Comparison of ENCODE assay signal across 8 mouse cellular contexts in genomic region chr10:4338863-4339461, GRCm38 (mm10). TPM values are rescaled to one million over a fixed set of nuclear protein-coding genes. Genes with fewer than 3 reads are reported as not detected.
DNase-seq lines count a peak whose midpoint lies in the region; ATAC-seq lines count a peak whose summit lies in the region.

No protein-coding gene starts in this region.

- H3K4me3 ChIP-seq in heart, embryonic 15.5 days = peak overlapping the region; percentile 36
- H3K4me3 ChIP-seq in stomach, embryonic 14.5 days (ENCODE audit: low read depth, low read length) = no peak overlapping the region

- H3K9ac ChIP-seq in heart, embryonic 15.5 days = 0 out of 2 replicates have a peak overlapping the region, but pooled peaks have one; percentile 29
- H3K9ac ChIP-seq in stomach, embryonic 14.5 days (replicated peaks; ENCODE audit: low read depth, low read length) = no peak overlapping the region

- H3K4me2 ChIP-seq in heart, embryonic 15.5 days = peak overlapping the region; percentile 63
- peak overlapping the region; percentile 13; the same call in 1 of the 2 replicates for H3K4me2 ChIP-seq in stomach, embryonic 14.5 days (replicated peaks; ENCODE audit: low read depth, low read length)

- H3K27ac ChIP-seq in heart, embryonic 15.5 days = peak overlapping the region; percentile 73
- peak overlapping the region; percentile 3; the same call in 1 of the 2 replicates for H3K27ac ChIP-seq in stomach, embryonic 14.5 days (ENCODE audit: low read length)

- peaks cover 26% of the 10 kb centered on the region for H3K4me1 ChIP-seq in heart, embryonic 15.5 days (replicated peaks)
- H3K4me1 ChIP-seq in stomach, embryonic 14.5 days (ENCODE audit: control insufficient read depth, insufficient read depth, low read length) = peaks cover 4% of the 10 kb centered on the region; the same call in 1 of the 2 replicates

- peak; percentile 12 for DNase-seq in 416B (ENCODE audit: low read depth)
- DNase-seq in kidney, postnatal 10 days = peak; percentile 78
- DNase-seq in adrenal gland, postnatal 10 days = no peak
- DNase-seq in thymus, adult 18-20 months = no peak
- no peak for DNase-seq in layer of hippocampus, adult 8-10 months (ENCODE audit: low spot score in 2 of 2)

- 31% methylated on average over 15 of the region's 15 CpGs for WGBS in heart, embryonic 15.5 days
- WGBS in stomach, embryonic 14.5 days = 38% methylated on average over 15 of the region's 15 CpGs

- no peaks in the 10 kb centered on the region for H3K9me3 ChIP-seq in heart, embryonic 15.5 days (replicated peaks)
- no peaks in the 10 kb centered on the region for H3K9me3 ChIP-seq in stomach, embryonic 14.5 days (ENCODE audit: control insufficient read depth, low read depth, low read length)

- no peaks in the 10 kb centered on the region for H3K27me3 ChIP-seq in heart, embryonic 15.5 days
- no peaks in the 10 kb centered on the region for H3K27me3 ChIP-seq in stomach, embryonic 14.5 days (ENCODE audit: control insufficient read depth, insufficient read depth, low read length)

- 0 out of 2 replicates have a peak, but pooled peaks have one; percentile 6 for ATAC-seq in common myeloid progenitor, adult 5-6 weeks (replicated peaks; ENCODE audit: low read depth, poor library complexity, severe bottlenecking)
- no peak for ATAC-seq in heart, embryonic 15.5 days (replicated peaks; ENCODE audit: insufficient number of reproducible peaks, insufficient read depth, low FRiP score, low read depth)
- no peak for ATAC-seq in stomach, embryonic 14.5 days (ENCODE audit: insufficient number of reproducible peaks, insufficient read depth, low FRiP score, low read depth)

- no peaks in the 10 kb centered on the region for H3K36me3 ChIP-seq in heart, embryonic 15.5 days
- no peaks in the 10 kb centered on the region for H3K36me3 ChIP-seq in stomach, embryonic 14.5 days (ENCODE audit: control insufficient read depth, insufficient read depth, low read length)

RNA-seq across cellular contexts. Expression of gene Zbtb2, which starts 48.9 kb away (rescaled TPM):
- 14.9 and 17.2 TPM in 2 replicates for total RNA-seq in common myeloid progenitor, adult 5-6 weeks (2017)
- polyA plus RNA-seq in heart, embryonic 15.5 days (2015; fragmentation: Nextera tagmentation; extraction: Ambion mirVana) = 7.8 and 9.8 TPM in 2 replicates
- 14.5 and 15.6 TPM in 2 replicates for polyA plus RNA-seq in stomach, embryonic 14.5 days (2014; fragmentation: Nextera tagmentation; extraction: Ambion mirVana)
- total RNA-seq in adrenal gland, postnatal 10 days (2021) = 10 to 100 TPM; 10.6 to 12.1 TPM
- total RNA-seq in layer of hippocampus, adult 8-10 months (2022) = 10 to 100 TPM; 11.9 to 14.7 (median 13.0) TPM

Comparison
In these comparisons a context has a peak if more than half of its experiments do, and no peak if none do; other contexts are left out.
1. DNase-seq: peak in 416B (single experiment) and kidney, postnatal 10 days (single experiment); none in adrenal gland, postnatal 10 days (single experiment), thymus, adult 18-20 months (0 of 2) and layer of hippocampus, adult 8-10 months (0 of 2).